8 mouse cellular contexts compared by ENCODE assay signal in the genomic region with DNA sequence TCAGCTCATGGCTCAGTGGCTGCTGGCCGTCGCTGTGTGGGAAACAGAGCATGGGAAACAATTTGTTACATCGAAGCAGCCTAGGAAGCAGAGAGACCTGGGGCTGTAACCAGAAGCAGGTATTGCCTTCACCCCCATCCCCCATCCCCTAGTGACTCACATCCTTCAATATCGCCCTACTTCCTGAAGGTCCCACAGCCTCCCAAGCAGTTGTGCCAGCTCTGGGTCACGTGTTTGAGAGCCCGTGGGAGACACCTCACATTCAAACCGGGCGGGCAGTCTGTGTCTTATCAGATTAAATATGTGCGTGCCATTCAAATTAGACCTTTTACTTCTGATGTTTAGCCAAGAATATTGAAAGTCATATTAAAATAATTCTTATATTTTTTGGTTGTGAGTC. TPM values are rescaled to one million over a fixed set of nuclear protein-coding genes. Genes with fewer than 3 reads are reported as not detected.
DNase-seq lines count a peak whose midpoint lies in the region; ATAC-seq lines count a peak whose summit lies in the region.
"Had no signal": no experiment of that assay in that cellular context is flagged by ENCODE, and none has a peak within 500 bp of the region (broad histone marks: within the 10 kb centered on the region; RNA-seq: fewer than 3 reads in every experiment).

No protein-coding gene starts in this region.

- WGBS in forebrain, embryonic 15.5 days = 83% methylated on average over 9 of the region's 9 CpGs

- H3K27me3 ChIP-seq in forebrain, embryonic 15.5 days = no peaks in the 10 kb centered on the region
- H3K27me3 ChIP-seq: limb, embryonic 13.5 days had no signal

- H3K4me3 ChIP-seq in brown adipose tissue, adult 24 weeks (ENCODE audit: insufficient read depth, low read depth, low read length) = no peak overlapping the region
- H3K4me3 ChIP-seq in forebrain, embryonic 15.5 days = no peak overlapping the region
- H3K4me3 ChIP-seq: limb, embryonic 13.5 days had no signal

- H3K9me3 ChIP-seq in forebrain, embryonic 15.5 days = no peaks in the 10 kb centered on the region
- H3K9me3 ChIP-seq: limb, embryonic 13.5 days had no signal

- H3K4me2 ChIP-seq in forebrain, embryonic 15.5 days (replicated peaks) = no peak overlapping the region
- H3K4me2 ChIP-seq: limb, embryonic 13.5 days had no signal

- no peak for ATAC-seq in forebrain, embryonic 15.5 days (replicated peaks)

- H3K4me1 ChIP-seq in brown adipose tissue, adult 24 weeks (ENCODE audit: control insufficient read depth, insufficient read depth, insufficient read length, low read length) = peaks cover 15% of the 10 kb centered on the region
- no peaks in the 10 kb centered on the region for H3K4me1 ChIP-seq in forebrain, embryonic 15.5 days
- H3K4me1 ChIP-seq: limb, embryonic 13.5 days had no signal

- no peaks in the 10 kb centered on the region for H3K36me3 ChIP-seq in forebrain, embryonic 15.5 days
- H3K36me3 ChIP-seq: limb, embryonic 13.5 days had no signal

- no peak overlapping the region for H3K9ac ChIP-seq in forebrain, embryonic 15.5 days (replicated peaks)
- H3K9ac ChIP-seq: limb, embryonic 13.5 days had no signal

- peak overlapping the region; percentile 41; the same call in 1 of the 2 replicates for H3K27ac ChIP-seq in brown adipose tissue, adult 24 weeks (replicated peaks; ENCODE audit: low read depth, low read length)
- H3K27ac ChIP-seq in forebrain, embryonic 15.5 days (replicated peaks) = no peak overlapping the region
- H3K27ac ChIP-seq: limb, embryonic 13.5 days had no signal

- DNase-seq in retina, postnatal 1 day = peak; percentile 3
- DNase-seq in retina, embryonic 14.5 days (ENCODE audit: low spot score) = no peak
- peak; percentile 50 for DNase-seq in kidney, postnatal 10 days
- peak; percentile 39 to 70 for DNase-seq in urinary bladder, postnatal 36 days (ENCODE audit: low spot score in 2 of 2)
- no peak for DNase-seq in right cerebral cortex, adult 18-20 months

RNA-seq across cellular contexts. Expression of a gene that starts 34.8 kb away (rescaled TPM):
- 21.4 and 24.5 TPM in 2 replicates for polyA plus RNA-seq in brown adipose tissue, adult 24 weeks (2012; ENCODE audit: insufficient read depth, insufficient read length, missing spikeins)
- polyA plus RNA-seq in forebrain, embryonic 15.5 days (2015; fragmentation: Nextera tagmentation; extraction: Ambion mirVana) = 272 and 287 TPM in 2 replicates

RNA-seq across cellular contexts. Expression of a gene that starts 34.9 kb away (rescaled TPM):
- polyA plus RNA-seq in brown adipose tissue, adult 24 weeks (2012; ENCODE audit: insufficient read depth, insufficient read length, missing spikeins) = 4.8 and 6.5 TPM in 2 replicates
- polyA plus RNA-seq in forebrain, embryonic 15.5 days (2015; fragmentation: Nextera tagmentation; extraction: Ambion mirVana) = 9.0 and 9.8 TPM in 2 replicates

Comparison
In these comparisons a context has a peak if more than half of its experiments do, and no peak if none do; other contexts are left out.
1. DNase-seq: peak in retina, postnatal 1 day (single experiment), kidney, postnatal 10 days (single experiment) and urinary bladder, postnatal 36 days (2 of 2); none in retina, embryonic 14.5 days (single experiment) and right cerebral cortex, adult 18-20 months (single experiment).
2. RNA of a gene that starts 34.8 kb away (polyA plus RNA-seq): 272 to 287 TPM in forebrain, embryonic 15.5 days; 21.4 to 24.5 TPM in brown adipose tissue, adult 24 weeks; every median in the first group is over 10 times any median in the second.